Mouse (Mus musculus): ENCODE data around the gene Tmem251.

- no peak for TF ChIP-seq CTCF (IDR thresholded peaks at IDR 0.05; ENCODE audit: extremely low read depth, insufficient read depth, insufficient read length, insufficient replicate concordance)
- TF ChIP-seq POLR2A (IDR thresholded peaks at IDR 0.05; ENCODE audit: low read depth, low read length): no peak
Measured at GRCm38 (mm10) chr12:102709896-102710295, 33.7 kb upstream of the Tmem251 start.

All from spleen, adult 2 months (tissue).